Comparison of ENCODE assay signal across 22 mouse cellular contexts in the genomic region with DNA sequence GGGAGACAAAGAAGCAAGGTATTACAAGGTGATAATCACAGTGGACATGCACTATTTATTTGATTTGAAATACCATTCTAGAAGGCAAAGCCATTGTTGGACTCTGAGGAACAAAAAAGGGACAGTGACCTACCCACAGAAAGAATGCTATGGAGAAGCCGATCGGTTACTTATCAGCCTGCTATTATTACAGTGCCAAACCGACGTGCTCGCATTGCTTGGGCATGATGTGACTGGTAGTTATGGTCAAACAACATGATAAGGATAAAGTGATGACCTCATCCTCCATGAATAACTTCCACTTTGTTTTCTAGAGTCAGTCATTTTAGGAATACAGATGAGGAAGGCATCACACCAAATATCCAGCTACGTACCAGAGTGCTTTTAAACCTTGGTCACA.
A peak's percentile ranks its signal among the peaks of the same experiment; 100 is the strongest.
DNase-seq lines count a peak whose midpoint lies in the region; ATAC-seq and TF ChIP-seq lines count a peak whose summit lies in the region.
"Had no signal": no experiment of that assay in that cellular context is flagged by ENCODE, and none has a peak within 500 bp of the region (broad histone marks: within the 10 kb centered on the region; RNA-seq: fewer than 3 reads in every experiment).

No protein-coding gene starts in this region.

- H3K4me1 ChIP-seq in heart, embryonic 12.5 days (replicated peaks), result 0 out of 2 replicates have a peak, but pooled peaks cover 6% of the 10 kb centered on the region
- H3K4me1 ChIP-seq in heart, postnatal 0 days (ENCODE audit: control insufficient read depth, insufficient read depth), result peaks cover 25% of the 10 kb centered on the region
- H3K4me1 ChIP-seq: midbrain, embryonic 12.5 days; neural tube, embryonic 13.5 days had no signal

- ATAC-seq in heart, embryonic 12.5 days (ENCODE audit: insufficient number of reproducible peaks, low FRiP score), result peak; percentile 73
- peak; percentile 96 for ATAC-seq in heart, postnatal 0 days (ENCODE audit: insufficient read depth, low read depth)
- ATAC-seq: activated CD4-positive, CD25-positive, alpha-beta regulatory T cell, adult 4 months; forebrain, embryonic 13.5 days; intestine, embryonic 16.5 days had no signal

- H3K9ac ChIP-seq in heart, embryonic 12.5 days, result no peak overlapping the region
- H3K9ac ChIP-seq in heart, postnatal 0 days (replicated peaks; ENCODE audit: low read depth, low read length), result no peak overlapping the region
- H3K9ac ChIP-seq: forebrain, embryonic 13.5 days; hindbrain, embryonic 13.5 days; lung, embryonic 15.5 days; midbrain, embryonic 12.5 days; neural tube, embryonic 13.5 days had no signal

- no peaks in the 10 kb centered on the region for H3K27me3 ChIP-seq in heart, embryonic 12.5 days (replicated peaks)
- no peaks in the 10 kb centered on the region for H3K27me3 ChIP-seq in heart, postnatal 0 days (ENCODE audit: control insufficient read depth, insufficient read depth, low read length)
- H3K27me3 ChIP-seq: forebrain, embryonic 13.5 days; hindbrain, embryonic 13.5 days; lung, embryonic 15.5 days; midbrain, embryonic 12.5 days; neural tube, embryonic 13.5 days had no signal

- no peak overlapping the region for H3K4me3 ChIP-seq in heart, embryonic 12.5 days
- H3K4me3 ChIP-seq in heart, postnatal 0 days (ENCODE audit: low read depth, low read length), result no peak overlapping the region
- H3K4me3 ChIP-seq: forebrain, embryonic 13.5 days; hindbrain, embryonic 13.5 days; lung, embryonic 15.5 days; midbrain, embryonic 12.5 days; neural tube, embryonic 13.5 days had no signal

- no peak overlapping the region for H3K4me2 ChIP-seq in heart, embryonic 12.5 days
- H3K4me2 ChIP-seq in heart, postnatal 0 days (ENCODE audit: low read depth, low read length), result no peak overlapping the region
- H3K4me2 ChIP-seq: forebrain, embryonic 13.5 days; hindbrain, embryonic 13.5 days; lung, embryonic 15.5 days; midbrain, embryonic 12.5 days; neural tube, embryonic 13.5 days had no signal

- no peaks in the 10 kb centered on the region for H3K36me3 ChIP-seq in heart, embryonic 12.5 days
- no peaks in the 10 kb centered on the region for H3K36me3 ChIP-seq in heart, postnatal 0 days (replicated peaks; ENCODE audit: control insufficient read depth, insufficient read depth, low read length)
- H3K36me3 ChIP-seq: hindbrain, embryonic 13.5 days; lung, embryonic 15.5 days; midbrain, embryonic 12.5 days; neural tube, embryonic 13.5 days had no signal

- TF ChIP-seq EP300 in heart, postnatal 0 days (IDR thresholded peaks at IDR 0.05; ENCODE audit: low read depth), result peak; percentile 92

- H3K9me3 ChIP-seq in heart, embryonic 12.5 days (replicated peaks), result 0 out of 2 replicates have a peak, but pooled peaks cover 3% of the 10 kb centered on the region
- no peaks in the 10 kb centered on the region for H3K9me3 ChIP-seq in heart, postnatal 0 days (replicated peaks; ENCODE audit: control insufficient read depth, low read length)
- H3K9me3 ChIP-seq: forebrain, embryonic 13.5 days; hindbrain, embryonic 13.5 days; lung, embryonic 15.5 days; midbrain, embryonic 12.5 days; neural tube, embryonic 13.5 days had no signal

- H3K27ac ChIP-seq in heart, embryonic 12.5 days (ENCODE audit: poor library complexity, severe bottlenecking), result peak overlapping the region; percentile 66; the same call in 1 of the 2 replicates
- H3K27ac ChIP-seq in heart, postnatal 0 days (ENCODE audit: low read depth), result peak overlapping the region; percentile 84
- H3K27ac ChIP-seq: forebrain, embryonic 13.5 days; hindbrain, embryonic 13.5 days; lung, embryonic 15.5 days; midbrain, embryonic 12.5 days; neural tube, embryonic 13.5 days had no signal

- DNase-seq in 3T3-L1 (ENCODE audit: low read depth, low spot score) (peak; percentile 10), liver (no peak)
- peak; percentile 89 for DNase-seq in Muller cell, postnatal 12 days (ENCODE audit: inconsistent ontology term)
- DNase-seq in heart, postnatal 0 days (ENCODE audit: low spot score), result peak; percentile 91
- no peak for DNase-seq in layer of hippocampus, adult 11-12 months (ENCODE audit: low spot score)
- DNase-seq in spleen, postnatal 14 days (ENCODE audit: low spot score in 2 of 2), result no peak
- DNase-seq in frontal cortex, postnatal 36 days (ENCODE audit: low spot score in 2 of 2), result no peak
- DNase-seq: adrenal gland, adult 8-10 months; cerebellum, adult 8-10 months; cerebellum, postnatal 25 days; gastrocnemius, postnatal 14 days; kidney, adult 8-10 months; kidney, postnatal 10 days; layer of hippocampus, adult 9-11 months had no signal

- 17% methylated on average over 6 of the region's 6 CpGs for WGBS in heart, embryonic 12.5 days
- WGBS in heart, postnatal 0 days, result 9% methylated on average over 6 of the region's 6 CpGs

- no peak for TF ChIP-seq CTCF in heart, postnatal 0 days (IDR thresholded peaks at IDR 0.05; ENCODE audit: low read depth)

Comparison
In these comparisons a context has a peak if more than half of its experiments do, and no peak if none do; other contexts are left out.
1. DNase-seq: peak in 3T3-L1 (single experiment), Muller cell, postnatal 12 days (single experiment) and heart, postnatal 0 days (single experiment); none in liver (single experiment), layer of hippocampus, adult 11-12 months (single experiment), spleen, postnatal 14 days (0 of 2) and frontal cortex, postnatal 36 days (0 of 2).